Mouse (Mus musculus) frontal cortex, adult (tissue): ENCODE results near the gene Tomm40l.

Experiments used
- ATAC-seq: cut with Nextera tagmentation; 2 replicates; pipeline ENCODE4 v1.9.2; 2017; ENCODE audit warnings: mild to moderate bottlenecking, moderate library complexity, mixed read lengths; ENCODE audit not compliant: low TSS enrichment

Tomm40l gene

DNA sequence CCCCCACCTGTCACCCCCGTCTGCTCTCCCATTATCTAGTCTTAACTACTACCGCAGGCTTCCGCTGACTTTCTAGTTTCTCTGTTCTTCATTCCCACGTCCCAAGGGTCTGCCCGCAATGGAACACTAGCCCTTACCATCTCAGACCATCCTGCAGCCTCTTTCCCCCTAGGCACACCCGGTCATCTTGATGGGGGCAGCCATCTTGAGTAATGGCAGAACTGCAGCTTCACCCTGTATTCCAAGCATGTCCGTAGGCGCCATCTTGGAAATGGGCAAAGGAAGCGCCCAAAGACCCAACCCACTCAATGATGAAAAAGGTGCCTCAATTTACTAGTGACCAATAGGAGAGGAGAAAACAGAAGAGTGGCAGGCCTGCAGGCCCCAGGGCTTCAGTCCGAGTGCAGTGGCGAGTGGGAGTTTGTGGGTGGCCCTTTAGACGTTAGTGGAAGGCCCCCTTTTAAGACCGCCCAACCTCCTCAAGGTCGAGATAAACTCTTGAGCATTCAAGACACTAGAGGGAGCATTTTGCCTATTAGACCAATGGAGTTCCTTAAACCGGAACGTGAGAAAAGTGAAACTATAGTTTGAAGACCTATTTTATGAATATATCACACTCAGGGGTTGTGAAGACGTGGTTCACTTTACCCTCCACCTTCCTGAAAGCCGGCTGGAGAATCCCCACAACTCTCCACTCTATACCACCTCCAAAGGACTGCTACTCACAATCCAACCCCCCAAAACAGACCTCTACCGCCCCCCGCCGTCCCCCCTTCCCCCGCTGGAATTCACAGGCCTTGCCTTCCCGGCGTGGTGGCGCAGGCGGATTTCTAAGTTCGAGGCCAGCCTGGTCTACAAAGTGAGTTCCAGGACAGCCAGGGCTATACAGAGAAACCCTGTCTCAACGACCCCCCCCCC, at the start of gene Tomm40l:
Gene Tomm40l, minus strand, starts transcription at position 277 of the 918 bp plus-strand sequence.
- peak; percentile 95 for ATAC-seq

DNA sequence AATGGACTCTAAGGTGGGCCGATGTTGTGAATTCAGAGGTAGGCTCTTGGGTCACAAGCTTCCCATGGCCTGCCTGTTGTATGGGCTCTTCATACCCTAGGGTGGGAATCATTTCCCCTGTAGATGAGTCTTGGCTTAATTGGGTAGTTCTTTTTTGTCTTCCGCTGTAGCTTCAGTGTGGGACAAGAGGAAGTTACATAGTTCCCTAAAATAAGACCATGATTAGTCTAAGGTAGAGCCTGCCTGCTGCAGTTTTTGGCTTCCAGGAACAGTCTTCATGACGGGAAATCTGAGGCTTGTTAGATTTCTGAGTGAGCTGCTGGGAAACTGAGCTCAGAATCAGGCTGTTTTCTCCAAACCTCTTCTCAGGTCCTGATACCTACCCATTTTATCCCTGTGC, 49.8 kb upstream of the Tomm40l start:
- no peak for ATAC-seq

DNA sequence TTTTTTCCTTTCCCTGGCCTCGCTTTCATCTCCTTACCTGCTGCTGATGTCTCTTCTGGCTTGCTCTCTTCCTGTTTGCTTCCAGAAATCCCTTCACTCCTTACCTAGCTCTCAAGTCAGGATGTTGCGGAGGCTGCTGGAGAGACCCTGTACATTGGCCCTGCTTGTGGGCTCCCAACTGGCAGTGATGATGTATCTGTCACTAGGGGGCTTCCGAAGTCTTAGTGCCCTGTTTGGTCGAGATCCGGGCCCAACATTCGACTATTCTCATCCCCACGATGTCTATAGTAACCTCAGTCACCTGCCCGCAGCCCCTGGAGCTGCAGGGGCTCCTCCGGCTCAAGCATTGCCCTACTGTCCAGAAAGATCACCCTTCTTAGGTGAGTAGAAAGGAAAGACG, 49.3 kb upstream of the Tomm40l start:
- ATAC-seq = no peak

DNA sequence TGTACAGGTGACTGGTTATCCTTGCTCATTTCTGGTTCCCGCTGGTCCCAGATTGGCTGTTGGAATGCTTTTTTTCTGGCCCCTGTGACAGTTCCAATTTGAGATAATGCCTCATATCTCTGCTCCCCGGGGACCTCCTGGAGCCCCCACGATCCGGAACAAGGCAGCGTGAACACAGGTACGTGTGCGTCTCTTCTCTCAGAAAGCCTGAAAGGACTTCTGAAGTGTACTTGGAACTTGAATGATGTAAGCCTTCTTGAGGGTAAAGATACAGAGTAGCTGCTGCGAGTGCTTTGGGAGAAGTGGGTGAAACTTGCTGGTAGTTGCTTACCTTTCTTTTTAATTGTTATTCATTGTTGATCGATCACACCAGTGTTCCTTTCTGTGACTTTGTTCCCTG, 48.9 kb upstream of the Tomm40l start:
- ATAC-seq = no peak

DNA sequence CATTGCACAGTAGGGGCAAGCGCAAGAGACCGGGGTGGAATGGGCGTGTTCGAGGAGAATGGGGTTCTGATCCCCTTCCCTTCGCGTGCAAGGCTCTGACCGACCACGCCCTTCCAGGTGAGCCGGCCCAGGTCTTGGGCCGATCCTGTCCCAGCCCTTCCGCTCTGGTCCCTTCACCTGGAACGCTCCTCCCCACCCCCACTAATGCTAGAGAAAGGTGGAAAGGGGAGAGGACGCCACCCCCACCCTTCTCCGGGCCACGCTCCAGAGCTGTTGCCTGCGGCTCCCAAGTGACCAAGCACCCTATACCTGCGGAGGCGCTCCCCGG, 48.2 kb upstream of the Tomm40l start:
- ATAC-seq = peak; percentile 28

DNA sequence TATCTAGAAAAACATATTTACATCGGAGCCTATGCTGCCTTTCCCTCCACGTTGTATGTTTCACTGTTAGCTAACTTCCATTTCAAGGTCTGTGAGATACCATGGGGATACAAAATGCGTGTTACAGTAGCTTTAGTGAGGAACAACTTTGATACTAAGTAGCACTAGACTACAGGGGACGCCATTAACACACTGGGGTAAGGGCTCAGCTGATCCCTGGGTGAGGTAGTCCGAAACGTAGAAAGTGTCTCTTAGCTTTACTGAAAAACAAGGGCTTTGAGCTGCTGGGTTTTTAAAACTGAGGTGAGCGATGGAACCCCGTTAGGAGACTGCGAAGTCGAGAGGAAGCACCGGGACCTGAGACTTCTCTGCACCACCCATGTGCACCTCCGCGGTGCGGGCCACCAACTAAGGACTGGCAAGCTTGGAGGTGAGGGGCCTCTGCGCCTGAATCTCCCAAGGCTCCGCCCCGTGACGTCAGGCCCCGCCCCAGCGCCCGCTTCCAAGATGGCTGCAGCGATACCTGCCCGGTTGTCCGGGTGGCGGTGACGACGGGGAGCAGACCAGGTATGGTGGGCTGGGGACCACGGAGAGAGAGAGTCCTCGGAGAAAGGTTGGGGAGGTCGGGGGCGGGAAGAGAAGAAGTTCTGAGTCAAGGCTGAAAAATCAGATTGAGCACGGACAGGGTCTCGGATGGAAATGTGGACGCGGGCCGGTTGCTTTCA, 47.7 kb upstream of the Tomm40l start, which contains the start of gene B4galt3:
Gene B4galt3, plus strand, starts transcription at position 481 of the 725 bp plus-strand sequence.
- peak; percentile 97 for ATAC-seq

DNA sequence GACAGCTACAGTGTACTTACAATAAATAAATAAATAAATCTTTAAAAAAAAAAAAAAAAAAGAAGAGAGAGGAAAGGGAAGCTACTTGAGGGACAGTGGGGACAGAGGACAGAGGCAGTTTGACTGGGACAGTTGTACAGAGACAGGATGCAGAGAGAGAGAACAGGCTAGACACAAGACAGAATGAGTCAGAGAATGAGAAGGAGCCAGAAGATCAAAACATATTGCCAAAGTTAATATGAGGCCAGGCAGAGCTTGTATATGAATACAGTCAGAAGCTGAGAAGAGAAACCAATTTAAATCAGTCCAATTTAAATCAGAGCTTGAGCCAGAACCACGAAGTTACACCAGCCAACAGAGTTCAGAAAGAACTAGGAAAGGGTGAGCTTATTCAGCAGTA, 46.0 kb upstream of the Tomm40l start:
- no peak for ATAC-seq

DNA sequence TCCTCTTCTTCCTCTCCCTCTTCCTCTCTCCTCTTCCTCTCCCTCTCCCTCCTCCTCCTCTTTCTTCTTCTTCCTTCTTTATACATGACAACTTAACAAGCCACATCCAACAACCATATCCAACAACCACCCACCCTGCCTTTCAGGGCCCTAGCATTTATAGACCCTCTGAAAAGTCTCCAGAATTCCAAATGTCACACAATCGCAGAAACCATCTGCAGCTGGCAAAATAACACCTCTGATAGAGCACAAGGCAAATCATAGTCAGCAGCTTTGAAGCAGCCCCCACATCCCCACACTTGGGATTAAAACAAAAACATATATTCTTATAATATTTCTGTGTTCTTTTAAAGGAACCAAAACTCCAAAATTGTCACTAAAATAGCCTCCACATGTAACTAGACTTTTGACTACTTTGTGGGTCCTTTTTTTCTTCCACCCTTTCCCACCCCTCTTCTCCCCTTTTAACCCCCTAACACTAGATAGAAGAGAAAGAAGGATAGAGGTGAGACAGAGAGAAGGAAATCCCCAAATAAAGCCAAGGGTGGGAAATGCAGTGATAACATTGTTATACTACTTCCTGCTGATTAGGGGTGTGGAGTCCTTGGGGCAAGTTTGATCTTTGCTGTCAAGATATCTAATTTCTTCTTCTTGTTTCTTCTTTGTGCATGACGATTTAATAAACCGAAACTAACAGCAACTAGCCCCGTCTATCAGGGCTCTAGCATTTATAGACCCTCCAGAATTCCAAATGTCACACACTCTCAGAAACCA, 43.8 kb upstream of the Tomm40l start:
- ATAC-seq = no peak

DNA sequence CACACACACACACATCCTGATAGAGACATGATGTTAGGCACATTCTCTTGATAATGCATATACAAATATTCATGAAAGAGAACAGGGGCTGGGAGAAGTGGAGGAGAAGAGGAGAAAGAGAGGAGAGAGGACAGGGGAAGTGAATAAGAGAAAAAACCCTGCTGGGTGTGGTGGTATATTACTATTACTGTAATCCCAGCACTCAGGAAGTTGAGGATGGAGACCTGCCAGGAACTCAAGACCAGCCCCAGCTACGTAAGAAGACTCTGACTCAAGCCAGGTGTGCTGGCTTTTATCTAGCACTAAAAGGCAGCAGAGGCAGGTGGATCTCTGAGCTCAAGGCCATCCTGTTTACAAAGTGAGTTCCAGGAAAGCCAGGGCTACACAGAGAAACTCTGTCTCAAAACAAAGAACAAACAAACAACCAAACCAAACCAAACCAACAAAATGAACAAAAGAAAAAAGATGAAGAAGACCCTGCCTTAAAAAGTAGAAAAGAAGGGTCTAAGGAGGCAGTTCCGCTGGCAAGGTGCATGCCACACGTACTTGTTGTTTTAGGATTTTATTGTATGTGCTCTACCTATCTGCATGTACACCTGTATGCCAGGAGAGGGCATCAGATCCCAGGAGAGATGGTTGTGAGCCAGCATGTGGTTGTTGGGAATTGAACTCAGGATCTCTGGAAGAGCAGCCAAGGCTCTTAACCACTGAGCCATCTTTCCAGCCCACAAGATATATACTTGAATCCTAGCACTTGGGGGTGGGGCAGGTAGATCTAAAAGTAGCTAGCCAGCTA, 41.5 kb upstream of the Tomm40l start:
- no peak for ATAC-seq

DNA sequence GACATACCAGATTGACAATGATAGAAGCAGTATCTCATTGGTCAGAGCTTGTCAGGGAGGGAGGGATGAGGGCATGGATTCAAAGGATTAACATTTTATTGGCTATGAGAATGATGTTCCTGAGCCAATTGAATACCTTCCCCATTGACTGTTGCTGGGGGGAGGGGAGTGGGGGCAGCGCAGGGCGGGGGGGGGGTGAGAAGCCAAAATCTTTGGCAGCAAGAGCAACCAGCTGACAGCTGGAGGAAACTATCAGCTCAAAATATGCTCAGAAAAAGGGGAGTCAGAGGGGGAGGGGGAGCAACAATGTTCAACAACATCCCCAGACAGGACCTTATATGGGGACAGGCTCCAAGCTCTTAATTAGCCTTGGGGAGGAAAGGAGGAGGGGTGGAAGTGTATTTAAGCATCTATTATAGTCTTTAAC, 40.9 kb upstream of the Tomm40l start:
- ATAC-seq = peak; percentile 71

DNA sequence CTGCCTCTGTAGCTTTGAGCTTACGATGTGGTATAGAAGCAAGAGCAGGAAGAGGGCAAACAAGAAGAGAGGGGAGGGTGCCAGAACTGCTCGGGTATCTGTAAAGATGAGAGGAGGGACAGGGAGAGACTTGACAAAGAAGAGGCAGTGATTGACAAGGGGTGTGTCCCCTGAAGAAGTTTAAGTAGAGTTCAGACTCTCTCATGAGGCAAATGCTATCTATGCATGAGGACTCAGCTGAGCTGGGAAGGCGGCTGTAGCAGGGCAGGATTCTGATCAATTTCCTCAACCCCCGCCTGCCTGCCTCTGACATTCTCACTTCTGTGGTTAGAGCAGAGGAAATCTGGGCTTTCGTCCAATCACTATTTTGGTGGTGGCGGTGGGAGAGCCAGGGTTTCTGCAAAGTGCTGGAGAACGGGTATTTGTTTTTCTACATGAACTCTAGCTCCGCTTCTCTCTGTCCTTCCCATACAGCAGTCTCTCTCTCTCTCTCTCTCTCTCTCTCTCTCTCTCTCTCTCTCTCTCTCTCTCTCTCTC, 40.3 kb upstream of the Tomm40l start:
- ATAC-seq = peak; percentile 87

DNA sequence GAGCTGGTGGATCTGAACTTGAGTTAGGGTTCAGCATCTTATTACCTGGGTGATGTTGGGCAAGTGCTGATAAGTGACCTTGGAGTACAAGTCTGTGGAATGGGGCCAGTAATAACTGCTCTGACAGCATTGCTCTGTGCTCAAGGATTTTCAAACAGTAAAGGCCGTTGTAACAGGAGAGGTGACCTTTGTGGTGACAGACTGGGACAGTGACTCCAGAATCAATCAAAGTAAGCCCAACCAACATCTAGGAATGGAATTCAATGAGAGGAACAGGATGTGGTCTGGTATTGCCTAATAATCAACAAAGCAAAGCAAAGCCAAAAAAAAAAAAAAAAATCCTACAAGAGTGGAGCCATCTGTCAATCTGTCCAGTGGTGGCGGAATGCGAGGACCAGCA, 38.0 kb upstream of the Tomm40l start:
- ATAC-seq = no peak

DNA sequence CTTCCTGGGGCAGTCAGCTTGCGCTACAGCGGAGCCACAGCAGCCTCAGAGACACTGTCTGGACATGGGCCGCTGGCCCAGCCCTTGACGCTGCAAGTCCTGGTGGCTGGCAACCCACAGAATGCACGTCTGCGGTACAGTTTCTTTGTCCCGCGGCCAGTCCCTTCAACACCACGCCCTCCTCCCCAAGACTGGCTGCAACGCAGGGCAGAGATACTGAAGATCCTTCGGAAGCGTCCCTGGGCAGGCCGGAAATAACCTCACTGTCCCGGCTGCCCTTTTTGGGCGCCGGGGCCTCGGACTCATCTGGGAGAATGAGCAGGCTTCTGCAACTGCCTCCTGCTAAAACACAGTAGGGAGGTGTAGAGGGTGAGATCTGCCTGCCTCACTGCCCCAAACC, 36.6 kb upstream of the Tomm40l start:
- no peak for ATAC-seq

DNA sequence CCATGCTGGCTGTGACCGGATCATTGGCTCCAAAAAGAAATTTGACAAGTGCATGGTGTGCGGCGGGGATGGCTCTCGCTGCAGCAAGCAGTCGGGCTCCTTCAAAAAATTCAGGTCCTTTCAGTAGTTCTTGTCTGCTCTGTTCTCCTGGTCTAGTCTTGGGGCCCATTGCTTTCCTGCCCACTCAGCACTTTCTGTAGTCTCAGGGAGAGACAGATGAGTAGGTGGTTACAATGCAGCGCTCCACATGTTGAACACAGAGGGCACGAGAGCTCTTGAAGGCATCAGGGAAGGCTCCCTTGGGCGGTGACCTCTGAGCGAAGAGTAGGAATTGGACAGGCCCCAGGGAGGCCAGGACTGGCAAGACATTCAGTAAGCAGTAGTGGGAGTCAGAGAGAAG, 35.5 kb upstream of the Tomm40l start:
- ATAC-seq = no peak

DNA sequence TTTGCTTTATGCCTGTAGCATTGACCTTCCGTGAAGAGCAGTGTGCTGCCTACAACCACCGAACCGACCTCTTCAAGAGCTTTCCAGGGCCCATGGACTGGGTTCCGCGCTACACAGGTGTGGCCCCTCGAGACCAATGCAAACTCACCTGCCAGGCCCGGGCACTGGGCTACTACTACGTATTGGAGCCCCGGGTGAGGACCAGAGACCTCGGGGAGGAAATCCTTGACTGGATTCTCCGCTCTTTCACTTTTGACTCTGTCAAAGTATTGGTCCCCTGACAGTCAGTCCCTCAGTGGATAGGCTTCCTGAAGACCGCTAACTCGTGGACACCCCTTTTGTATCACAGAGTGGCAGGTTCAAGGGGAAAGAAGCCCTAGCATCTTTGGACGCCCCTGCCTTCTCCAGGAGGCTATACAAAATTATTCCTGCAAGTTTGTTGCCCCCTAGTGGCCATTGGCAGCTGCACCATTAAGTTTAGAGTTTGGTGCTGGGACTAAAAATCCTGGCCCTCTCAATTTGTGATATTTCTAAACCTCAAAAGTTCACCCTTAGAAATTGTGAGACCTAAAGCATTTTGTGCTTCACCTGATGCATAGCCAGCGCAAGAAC, 34.7 kb upstream of the Tomm40l start:
- ATAC-seq = peak; percentile 62

DNA sequence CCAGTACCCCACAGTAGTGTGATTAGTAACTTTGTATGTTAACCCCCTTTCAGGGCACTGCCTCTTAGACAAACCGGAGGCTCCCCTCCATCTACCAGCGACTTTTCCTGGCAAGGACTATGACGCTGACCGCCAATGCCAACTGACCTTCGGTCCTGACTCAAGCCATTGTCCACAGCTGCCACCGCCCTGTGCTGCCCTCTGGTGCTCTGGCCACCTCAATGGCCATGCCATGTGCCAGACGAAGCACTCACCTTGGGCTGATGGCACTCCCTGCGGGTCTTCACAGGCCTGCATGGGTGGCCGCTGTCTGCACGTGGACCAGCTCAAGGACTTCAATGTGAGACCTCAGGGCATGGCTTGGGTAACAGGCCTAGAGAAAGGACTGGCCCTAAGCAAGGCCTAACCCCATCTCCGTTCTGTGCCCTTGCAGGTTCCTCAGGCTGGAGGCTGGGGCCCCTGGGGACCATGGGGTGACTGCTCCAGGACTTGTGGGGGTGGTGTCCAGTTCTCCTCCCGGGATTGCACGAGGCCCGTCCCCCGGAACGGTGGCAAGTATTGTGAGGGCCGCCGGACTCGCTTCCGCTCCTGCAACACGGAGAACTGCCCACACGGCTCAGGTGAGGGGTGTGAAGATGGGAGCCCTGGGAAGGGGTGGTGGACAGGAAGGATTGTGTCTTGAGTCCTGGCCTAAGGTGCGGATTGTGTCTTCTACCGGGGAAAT, 33.9 kb upstream of the Tomm40l start:
- ATAC-seq = no peak

DNA sequence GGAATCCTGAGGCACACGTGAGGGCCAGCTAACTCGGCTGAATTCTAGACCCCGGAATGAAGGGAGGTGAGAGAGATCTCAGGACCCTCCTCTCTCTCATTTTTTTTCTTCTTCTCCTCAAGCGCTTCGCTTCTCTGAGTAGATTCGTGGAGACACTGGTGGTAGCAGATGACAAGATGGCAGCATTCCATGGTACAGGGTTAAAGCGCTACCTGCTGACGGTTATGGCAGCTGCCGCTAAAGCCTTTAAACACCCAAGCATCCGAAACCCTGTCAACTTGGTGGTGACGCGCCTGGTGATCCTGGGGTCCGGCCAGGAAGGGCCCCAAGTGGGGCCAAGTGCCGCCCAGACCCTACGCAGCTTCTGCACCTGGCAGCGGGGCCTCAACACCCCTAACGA, 30.1 kb upstream of the Tomm40l start:
- no peak for ATAC-seq

DNA sequence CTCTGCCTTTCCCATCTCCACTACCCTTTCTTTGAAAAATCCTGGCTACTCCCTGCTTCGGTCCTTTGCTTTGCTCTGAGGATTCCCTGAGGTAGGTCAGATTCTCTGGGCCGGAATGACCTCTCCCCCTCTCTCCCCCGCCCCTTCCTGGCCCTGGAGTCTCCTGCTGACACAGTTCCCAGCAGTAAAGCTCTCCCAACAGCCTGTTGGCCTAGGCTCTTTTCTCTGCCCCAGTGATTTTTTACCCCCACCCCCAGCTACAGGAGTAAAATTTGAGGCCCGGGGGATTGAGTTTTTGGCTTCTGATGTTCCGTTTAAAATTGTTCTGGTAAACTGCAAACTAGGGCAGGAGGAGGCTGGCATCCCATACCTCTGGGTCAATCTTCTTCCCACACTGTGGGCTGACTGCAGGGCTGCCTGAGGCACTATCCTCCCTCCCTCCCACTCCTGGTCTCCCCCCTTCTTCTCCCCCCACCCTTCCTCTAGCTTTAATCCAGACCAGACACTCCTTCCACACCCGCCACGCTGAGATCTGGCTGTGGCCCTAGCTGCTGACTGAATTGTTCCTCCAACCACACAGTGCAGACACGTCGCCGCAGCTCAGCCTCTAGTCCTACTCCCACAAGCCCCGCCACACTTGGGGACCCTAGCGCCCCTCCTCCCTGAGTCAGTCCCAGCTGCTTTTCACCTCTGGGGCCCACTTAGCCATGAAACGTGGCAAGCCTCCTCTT, 29.4 kb upstream of the Tomm40l start:
- no peak for ATAC-seq
